Mouse (Mus musculus) CD4-positive naive resting alpha-beta T cell, adult 76 days (primary cell): Measurements from ENCODE around the gene Acap3. TPM values are rescaled to one million over a fixed set of nuclear protein-coding genes. Genes with fewer than 3 reads are reported as not detected.

Source experiments
- total RNA-seq: library from RNA; stranded (reverse); gene quantifications from one replicate; pipeline ENCODE4 v1.2.4, GENCODE M21; 2023

Acap3 gene
- total RNA-seq: 46.6 TPM

DNA sequence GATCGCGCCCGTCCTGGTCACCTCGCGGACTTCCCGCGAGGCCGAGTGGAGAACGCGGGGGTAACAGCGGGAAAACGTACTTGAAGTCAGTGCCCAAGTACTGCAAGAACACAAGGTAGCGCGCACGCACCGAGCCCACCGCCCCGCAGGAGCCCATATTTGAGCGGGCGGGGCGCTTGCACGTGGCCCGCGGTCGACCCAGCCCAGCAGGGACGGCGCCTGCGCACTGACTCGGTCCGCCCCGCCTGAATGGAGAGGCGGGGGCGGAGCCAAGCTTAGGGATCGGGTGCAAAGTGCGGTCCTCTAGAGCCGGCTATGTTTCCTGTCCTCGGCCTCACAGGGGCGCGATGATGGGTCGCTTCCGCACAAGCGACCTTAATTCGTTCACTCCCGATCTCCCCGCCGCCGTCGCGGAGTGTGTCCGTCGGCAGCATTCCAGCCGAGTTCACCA lies at the start of gene Acap3, which contains the start of gene Pusl1:
Gene Acap3 (plus strand): TSS at position 272 of the 451 bp plus-strand sequence.
Gene Pusl1 (minus strand): TSS at position 231 of the 451 bp plus-strand sequence.

DNA sequence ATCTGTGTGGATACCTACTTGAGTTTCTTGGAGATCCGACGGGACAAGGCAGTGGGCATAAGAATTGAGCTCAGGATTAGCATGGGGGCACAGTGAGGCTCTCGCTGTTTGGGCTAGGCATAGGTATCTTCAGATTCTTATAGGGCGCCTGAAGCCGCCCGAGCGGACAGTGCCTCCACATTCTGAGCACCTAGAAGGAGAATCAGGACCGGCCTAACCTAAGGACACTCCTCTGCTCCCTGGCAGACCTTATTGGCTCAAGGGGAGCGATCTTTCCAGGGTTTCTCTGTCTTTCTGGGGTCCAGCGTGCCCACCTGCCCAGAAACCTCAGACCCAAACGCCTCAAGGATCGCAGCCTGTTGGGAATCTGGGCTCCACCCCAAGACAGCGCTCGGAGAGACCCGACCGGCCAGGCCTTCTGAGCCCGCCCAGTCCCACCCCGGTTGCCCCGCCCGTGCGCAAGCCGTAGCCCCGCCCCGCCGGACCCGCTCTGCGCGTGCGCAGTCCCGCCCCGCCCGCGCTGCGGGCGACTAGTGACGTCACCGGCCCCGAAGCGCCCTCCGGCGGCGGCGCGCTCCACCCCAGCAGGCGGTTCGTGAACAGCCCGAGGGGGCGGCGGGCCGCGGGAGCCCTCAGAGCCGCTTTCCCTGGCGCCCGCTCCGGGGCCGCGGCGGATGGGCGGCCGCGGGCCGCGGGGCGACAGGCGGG lies 44.6 kb upstream of the Acap3 start, which contains the start of gene Dvl1:
Gene Dvl1 (plus strand): TSS at position 532 of the 708 bp plus-strand sequence.

DNA sequence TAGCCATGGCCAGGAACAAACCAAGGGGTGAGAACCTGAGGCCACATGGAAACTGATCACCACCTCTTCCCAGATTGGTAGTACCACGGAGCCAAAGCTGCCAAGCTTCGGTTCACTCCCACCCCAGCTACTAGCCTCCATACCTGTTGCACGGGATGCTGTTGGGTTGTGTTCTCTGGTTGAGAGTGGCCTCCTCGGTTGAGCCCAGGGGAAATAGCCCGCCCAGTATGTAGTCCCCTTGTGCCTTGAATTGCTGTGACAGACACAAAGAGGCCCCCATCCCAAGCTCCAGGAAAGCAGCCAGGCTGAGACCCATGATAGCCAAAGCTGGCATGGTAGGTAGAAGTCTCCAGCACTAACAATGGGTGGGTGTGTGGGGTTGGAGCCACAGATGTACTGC lies 28.6 kb upstream of the Acap3 start, which contains the start of gene Tas1r3:
Gene Tas1r3 (minus strand): TSS at position 362 of the 400 bp plus-strand sequence.

DNA sequence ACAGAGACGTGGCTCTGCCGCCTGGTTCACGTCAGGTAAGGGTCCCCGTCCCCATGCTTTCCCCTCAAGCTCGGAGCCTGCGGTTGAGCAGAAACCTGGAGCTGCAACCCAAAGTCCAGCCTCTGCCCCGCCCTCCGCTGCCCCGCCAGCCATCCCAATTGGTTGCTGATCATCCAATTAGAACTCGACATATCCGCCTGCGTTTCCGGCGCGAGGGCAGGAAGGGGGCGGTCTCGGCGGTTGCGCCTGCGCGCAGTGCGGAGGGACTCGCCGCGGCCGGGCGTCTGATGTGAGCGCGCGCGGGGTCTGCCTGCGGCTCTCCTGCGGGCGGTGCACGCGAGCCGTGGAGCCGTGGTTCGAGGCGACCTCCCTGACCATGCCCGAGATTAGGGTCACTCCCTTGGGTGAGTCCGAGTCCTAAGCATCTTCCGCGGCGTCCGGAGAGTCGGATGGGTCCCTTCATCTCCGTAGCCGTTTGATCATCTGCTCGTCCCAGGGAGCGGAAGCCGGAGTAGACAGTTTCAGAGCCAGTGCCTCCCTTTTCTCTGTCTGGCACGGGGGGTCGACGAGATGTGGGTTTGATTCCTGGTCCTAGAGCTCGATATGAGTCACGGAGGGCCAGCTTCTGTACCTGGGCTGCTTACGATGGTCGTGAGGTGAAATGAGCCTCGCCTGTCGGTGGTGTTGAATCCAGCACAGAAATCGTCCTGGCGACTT lies 22.1 kb upstream of the Acap3 start, which contains the start of the genes Cptp and Ints11:
Gene Cptp (minus strand): TSS at position 124 of the 717 bp plus-strand sequence.
Gene Ints11 (plus strand): TSS at position 230 of the 717 bp plus-strand sequence.

DNA sequence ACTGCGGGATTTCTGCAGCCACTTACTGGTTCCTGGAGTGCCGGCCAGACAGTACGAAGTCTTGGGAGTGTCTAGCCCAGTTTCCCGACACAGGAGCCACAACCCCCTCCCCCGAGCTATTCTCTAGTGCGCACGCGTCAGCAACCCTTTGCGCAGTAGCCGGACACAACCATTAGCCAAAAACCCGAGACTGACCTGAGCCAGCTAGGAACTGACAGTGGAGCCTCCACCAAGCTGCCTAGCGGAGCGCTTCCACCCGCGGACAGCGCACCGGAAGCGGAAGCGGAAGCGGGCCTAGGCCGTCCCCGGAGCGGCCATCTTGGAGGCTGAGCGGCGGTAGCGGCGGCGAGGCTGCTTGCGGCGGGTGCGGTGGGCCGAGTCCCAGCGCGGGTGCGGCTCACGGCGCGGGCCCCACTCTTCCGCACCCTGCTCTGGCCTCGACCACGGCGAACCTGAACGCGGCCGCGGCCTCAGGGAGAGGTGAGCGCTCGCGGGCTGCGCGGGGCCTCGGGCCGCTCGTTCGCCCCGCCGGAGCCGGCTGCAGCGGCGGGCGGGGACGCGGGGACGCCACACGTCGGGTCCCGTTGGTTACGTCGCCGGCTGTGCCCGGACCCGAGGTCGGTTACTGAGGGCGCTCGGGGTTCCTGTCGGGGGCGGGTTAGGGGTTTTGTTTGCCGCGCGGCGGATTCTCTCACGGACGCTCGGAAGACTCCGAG lies 52.1 kb downstream of the Acap3 start, which contains the start of gene Ube2j2:
Gene Ube2j2 (plus strand): TSS at position 298 of the 716 bp plus-strand sequence.

Other genes starting within 250 kb of the Acap3 start
- gene Gm10563, start 246.4 kb upstream of the Acap3 start, total RNA-seq: not detected
- not detected for gene Mmp23, start 238.4 kb upstream of the Acap3 start, total RNA-seq
- 35.2 TPM for gene Mib2, start 222.6 kb upstream of the Acap3 start, total RNA-seq
- gene Fndc10, start 197.5 kb upstream of the Acap3 start, total RNA-seq: 8.0 TPM
- gene Ssu72, start 187.0 kb upstream of the Acap3 start, total RNA-seq: 69.3 TPM
- gene Tmem240, start 157.0 kb upstream of the Acap3 start, total RNA-seq: 1.2 TPM
- 52.2 TPM for gene Atad3a, start 130.7 kb upstream of the Acap3 start, total RNA-seq
- gene Vwa1, start 117.1 kb upstream of the Acap3 start, total RNA-seq: not detected
- not detected for gene Tmem88b, start 105.9 kb upstream of the Acap3 start, total RNA-seq
- not detected for gene Ankrd65, start 101.4 kb upstream of the Acap3 start, total RNA-seq
- 36.7 TPM for gene Mrpl20, start 88.9 kb upstream of the Acap3 start, total RNA-seq
- 283 TPM for gene Ccnl2, start 79.3 kb upstream of the Acap3 start, total RNA-seq
- gene Aurkaip1, start 60.5 kb upstream of the Acap3 start, total RNA-seq: 73.2 TPM
- 3.2 TPM for gene Mxra8, start 52.1 kb upstream of the Acap3 start, total RNA-seq
- gene Dvl1, start 44.4 kb upstream of the Acap3 start, total RNA-seq: 67.2 TPM
- gene Tas1r3, start 28.5 kb upstream of the Acap3 start, total RNA-seq: 1.6 TPM
- gene Cptp, start 22.4 kb upstream of the Acap3 start, total RNA-seq: 9.6 TPM
- gene Ints11, start 22.3 kb upstream of the Acap3 start, total RNA-seq: 49.4 TPM
- 33.6 TPM for gene Pusl1, start within 50 bp of the Acap3 start, total RNA-seq
- gene Ube2j2, start 52.0 kb downstream of the Acap3 start, total RNA-seq: 147 TPM
- 7.1 TPM for gene C1qtnf12, start 70.5 kb downstream of the Acap3 start, total RNA-seq
- gene B3galt6, start 100.8 kb downstream of the Acap3 start, total RNA-seq: 4.5 TPM
- gene Sdf4, start 101.0 kb downstream of the Acap3 start, total RNA-seq: 221 TPM
- 33.2 TPM for gene Tnfrsf4, start 122.0 kb downstream of the Acap3 start, total RNA-seq
- 59.7 TPM for gene Tnfrsf18, start 134.3 kb downstream of the Acap3 start, total RNA-seq
- not detected for gene Ttll10, start 167.6 kb downstream of the Acap3 start, total RNA-seq
- gene 9430015G10Rik, start 218.2 kb downstream of the Acap3 start, total RNA-seq: 37.9 TPM
- 0.26 TPM for gene Rnf223, start 238.7 kb downstream of the Acap3 start, total RNA-seq